In genomic region chr15:83798964-83799363, GRCm38 (mm10) we compare ENCODE assay signal across 23 mouse cellular contexts. TPM values are rescaled to one million over a fixed set of nuclear protein-coding genes. Genes with fewer than 3 reads are reported as not detected.
"Had no signal": no experiment of that assay in that cellular context is flagged by ENCODE, and none has a peak within 500 bp of the region (broad histone marks: within the 10 kb centered on the region; RNA-seq: fewer than 3 reads in every experiment).

No protein-coding gene starts in this region.

- H3K9me3 ChIP-seq: kidney, embryonic 15.5 days; limb, embryonic 12.5 days; limb, embryonic 15.5 days; neural tube, embryonic 13.5 days; stomach, embryonic 15.5 days had no signal

- ATAC-seq: liver, postnatal 0 days; lung, postnatal 0 days had no signal

- H3K4me1 ChIP-seq: kidney, embryonic 15.5 days; limb, embryonic 15.5 days; stomach, embryonic 15.5 days had no signal

- H3K27me3 ChIP-seq: kidney, embryonic 15.5 days; limb, embryonic 15.5 days; neural tube, embryonic 13.5 days; stomach, embryonic 15.5 days had no signal

- H3K4me2 ChIP-seq: kidney, embryonic 15.5 days; limb, embryonic 12.5 days; limb, embryonic 15.5 days; liver, embryonic 11.5 days; lung, embryonic 14.5 days; neural tube, embryonic 13.5 days; stomach, embryonic 15.5 days had no signal

- H3K4me3 ChIP-seq: kidney, embryonic 15.5 days; limb, embryonic 12.5 days; limb, embryonic 15.5 days; myocyte; neural tube, embryonic 13.5 days; stomach, embryonic 15.5 days had no signal

- H3K27ac ChIP-seq: kidney, embryonic 15.5 days; limb, embryonic 12.5 days; limb, embryonic 15.5 days; liver, embryonic 14.5 days; macrophage; neural tube, embryonic 13.5 days; stomach, embryonic 15.5 days had no signal

- H3K36me3 ChIP-seq: kidney, embryonic 15.5 days; limb, embryonic 12.5 days; limb, embryonic 15.5 days; neural tube, embryonic 13.5 days; stomach, embryonic 15.5 days had no signal

- DNase-seq: kidney, adult 8-10 months; kidney, postnatal 10 days; kidney, postnatal 36 days; liver, postnatal 0 days; lung, embryonic 14.5 days; midbrain, embryonic 14.5 days; retina, postnatal 1 day; right cerebral cortex, postnatal 25 days; spleen, adult 18-20 months; thymus, postnatal 25 days had no signal

- H3K9ac ChIP-seq: kidney, embryonic 15.5 days; limb, embryonic 12.5 days; limb, embryonic 15.5 days; liver, embryonic 14.5 days; liver, postnatal 0 days; lung, embryonic 14.5 days; neural tube, embryonic 13.5 days; stomach, embryonic 15.5 days had no signal

RNA-seq across cellular contexts. Expression of gene Mpped1, which starts 19.7 kb away (rescaled TPM):
- total RNA-seq: megakaryocyte, adult 5-6 weeks; monocyte, adult 5-6 weeks; neutrophil, adult 5-6 weeks had no signal
- polyA plus RNA-seq: liver, postnatal 0 days; lung, postnatal 0 days; macrophage; myocyte had no signal
